Mouse (Mus musculus) spleen, postnatal 10 days (tissue): Measurements from ENCODE around the gene Anks1b.

Source experiments
- DNase-seq, 2 experiments: peaks; one replicate each; pipeline ENCODE4 v3.0.0; 2021 to 2022; ENCODE audit warnings: low spot score in 2 of 2

Gene Anks1b

DNA sequence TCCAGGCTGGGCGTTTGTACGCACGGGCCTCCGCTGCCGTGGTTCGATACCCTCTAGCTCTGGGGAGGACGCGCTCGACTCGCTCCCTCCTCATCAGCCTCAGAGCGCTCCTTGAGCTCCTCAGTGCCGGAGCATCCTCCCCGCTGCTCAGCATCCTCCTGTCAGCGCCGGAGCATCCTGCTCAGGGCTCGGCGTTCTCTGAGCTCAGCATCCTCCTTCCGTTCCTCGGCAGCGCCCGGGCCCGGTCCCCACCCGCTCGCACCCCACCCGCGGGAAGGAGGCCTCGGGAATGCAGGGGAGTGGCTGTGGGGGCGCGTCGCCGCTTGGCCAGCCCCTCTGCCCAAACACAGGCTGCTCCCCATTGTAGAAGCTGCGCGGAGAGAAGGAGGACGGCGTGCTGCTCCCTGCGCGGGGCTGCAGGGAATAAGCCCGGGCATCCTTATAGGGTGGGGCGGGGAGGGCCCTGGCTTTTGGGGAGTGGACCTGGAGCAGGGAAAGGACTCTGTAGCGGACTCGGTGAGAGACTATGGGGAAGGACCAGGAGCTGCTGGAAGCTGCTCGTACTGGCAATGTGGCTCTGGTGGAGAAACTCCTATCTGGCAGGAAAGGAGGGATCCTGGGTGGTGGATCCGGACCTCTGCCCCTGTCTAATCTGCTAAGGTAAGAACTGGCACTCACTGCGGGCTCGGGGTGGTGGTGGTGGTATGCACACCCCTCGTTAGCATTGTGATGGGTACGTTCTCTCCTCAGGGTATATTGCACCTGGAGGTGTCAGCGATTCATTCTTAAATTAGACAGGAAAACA is at the start of gene Anks1b:
TSS of gene Anks1b (plus strand) at position 364 of the 805 bp plus-strand sequence.
- DNase-seq = no peak

DNA sequence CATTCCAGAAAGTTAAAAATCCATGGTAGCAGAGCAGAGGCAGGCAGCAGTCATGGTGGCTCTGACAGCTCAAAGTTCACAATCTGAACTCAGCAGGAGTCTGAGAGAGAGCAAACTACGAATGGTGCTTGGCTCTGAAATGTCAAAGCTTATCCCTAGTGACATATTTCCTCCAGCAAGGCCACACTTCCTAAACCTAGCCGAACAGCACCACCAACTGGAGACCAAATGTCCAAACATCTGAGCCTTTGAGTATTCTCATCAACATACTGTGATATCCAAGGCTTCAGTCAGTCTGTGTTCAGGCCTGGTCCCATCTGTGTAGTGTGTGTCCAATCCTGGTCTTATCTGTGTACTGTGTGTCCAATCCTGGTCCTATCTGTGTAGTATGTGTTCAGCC is 49.4 kb upstream of the Anks1b start:
- DNase-seq = peak in 1 of 2 experiments; percentile 22

DNA sequence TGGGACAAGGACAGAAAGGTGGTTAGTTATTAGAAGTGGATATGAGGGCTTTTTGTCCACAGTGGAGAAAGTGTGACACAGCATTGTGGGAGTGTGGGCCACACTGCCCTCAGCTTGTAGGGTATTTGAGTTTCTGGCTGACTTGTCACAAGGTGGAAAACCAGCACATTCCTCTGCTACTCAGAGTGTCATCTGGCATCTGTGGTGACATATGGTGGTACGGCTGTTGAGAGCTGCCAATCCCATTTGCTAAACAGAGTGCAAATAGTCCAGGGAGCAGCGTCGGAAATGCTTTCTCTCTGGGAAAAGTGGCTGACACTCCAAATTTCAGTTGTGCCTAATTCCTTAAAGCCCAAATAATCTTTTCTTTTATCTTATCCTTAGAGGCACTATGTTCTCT is 46.4 kb upstream of the Anks1b start:
- no peak for DNase-seq

DNA sequence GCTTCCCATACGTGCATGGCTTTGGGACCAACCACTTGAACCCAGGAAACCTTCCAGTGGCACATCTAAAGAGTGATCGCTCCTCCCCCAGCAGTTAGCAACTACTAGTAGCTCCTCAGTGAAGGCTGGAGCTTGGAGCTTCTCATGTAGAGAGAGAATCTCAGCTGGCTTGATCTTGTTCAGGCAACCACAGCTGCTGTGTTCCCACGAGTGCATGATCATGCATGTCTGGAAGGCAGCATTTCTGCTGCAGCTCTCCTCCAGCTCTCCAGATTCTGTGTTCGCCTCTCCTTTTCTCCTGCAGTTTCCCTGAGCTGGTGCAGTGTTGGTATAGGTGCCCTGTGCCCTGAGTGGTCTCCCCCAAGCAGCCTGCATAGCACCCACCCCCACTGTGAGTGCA is 41.0 kb upstream of the Anks1b start:
- DNase-seq = no peak

DNA sequence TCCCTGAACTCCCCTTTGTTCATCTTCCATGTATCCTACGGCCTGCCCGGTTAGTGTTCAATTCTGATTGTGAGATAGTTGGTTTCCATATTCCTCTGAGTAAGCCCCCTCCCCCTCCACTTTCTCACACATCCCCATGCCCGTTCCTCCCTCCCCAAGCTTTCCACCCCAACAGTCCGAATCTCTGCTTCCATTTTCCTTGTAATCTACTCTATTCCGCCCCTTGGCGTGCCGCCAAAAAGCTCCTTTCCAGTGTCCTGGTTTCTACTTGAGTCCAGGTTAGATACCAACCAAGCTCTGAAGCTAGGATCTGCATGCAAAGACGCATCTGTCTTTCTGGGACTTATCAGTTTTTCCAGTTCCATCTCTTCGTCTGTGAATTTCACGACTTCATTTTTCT is 40.1 kb upstream of the Anks1b start:
- DNase-seq = no peak

DNA sequence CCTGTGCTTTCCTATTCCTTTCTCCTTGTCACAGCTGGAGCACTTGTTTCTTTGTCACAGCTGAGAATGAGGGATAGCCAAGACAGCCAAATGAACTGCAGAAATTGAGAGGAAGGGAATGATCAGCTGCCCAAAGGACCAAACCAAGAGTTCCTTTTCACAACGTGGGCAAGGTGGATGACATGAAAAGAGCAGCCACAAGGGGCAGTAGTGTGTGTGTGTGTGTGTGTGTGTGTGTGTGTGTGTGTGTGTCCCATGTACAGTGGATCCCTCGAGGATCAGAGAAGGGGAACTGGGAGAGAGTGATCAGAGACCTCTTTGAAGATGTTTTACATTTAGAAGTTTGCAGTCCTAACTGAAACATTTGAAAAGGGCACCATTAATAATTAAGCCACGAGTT is 35.8 kb upstream of the Anks1b start:
- no peak for DNase-seq

DNA sequence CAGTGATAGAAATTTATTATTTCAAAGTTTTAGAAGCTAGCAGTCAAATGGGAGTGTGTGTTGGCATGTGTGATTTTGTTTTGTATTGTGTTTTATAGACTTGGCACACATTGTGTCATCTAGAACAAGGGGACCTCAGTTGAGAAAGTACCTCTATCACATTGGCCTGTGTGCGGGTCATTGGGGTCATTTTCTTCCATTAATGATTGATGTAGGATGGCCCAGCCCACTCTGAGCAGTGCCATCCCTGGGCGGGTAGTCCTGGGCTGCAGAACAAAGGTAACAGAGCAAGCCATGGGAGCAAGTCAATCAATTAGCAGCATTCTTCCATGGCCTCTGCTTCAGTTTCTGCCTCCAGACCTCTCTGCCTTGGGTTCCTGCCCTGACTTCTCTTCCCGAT is 34.5 kb upstream of the Anks1b start:
- DNase-seq = no peak

DNA sequence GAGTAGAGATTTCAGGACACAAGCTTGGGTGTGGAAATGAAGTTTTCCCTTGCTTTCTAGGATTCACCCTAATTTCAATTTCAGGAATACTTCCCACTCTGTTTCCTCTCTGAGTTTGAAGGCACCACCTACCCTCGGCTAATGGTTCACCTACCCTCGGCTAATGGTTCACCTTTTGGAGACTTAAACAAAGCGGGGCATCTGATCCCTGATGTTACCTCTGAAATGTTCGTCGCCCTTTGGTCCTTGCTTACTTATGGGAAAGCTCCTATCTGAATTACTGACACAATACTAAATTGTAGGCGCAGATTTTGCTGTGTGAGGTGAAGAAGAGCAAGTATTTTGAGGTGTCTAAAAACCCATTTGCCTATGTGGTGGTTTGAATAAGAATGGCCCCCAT is 22.4 kb upstream of the Anks1b start:
- DNase-seq = no peak

DNA sequence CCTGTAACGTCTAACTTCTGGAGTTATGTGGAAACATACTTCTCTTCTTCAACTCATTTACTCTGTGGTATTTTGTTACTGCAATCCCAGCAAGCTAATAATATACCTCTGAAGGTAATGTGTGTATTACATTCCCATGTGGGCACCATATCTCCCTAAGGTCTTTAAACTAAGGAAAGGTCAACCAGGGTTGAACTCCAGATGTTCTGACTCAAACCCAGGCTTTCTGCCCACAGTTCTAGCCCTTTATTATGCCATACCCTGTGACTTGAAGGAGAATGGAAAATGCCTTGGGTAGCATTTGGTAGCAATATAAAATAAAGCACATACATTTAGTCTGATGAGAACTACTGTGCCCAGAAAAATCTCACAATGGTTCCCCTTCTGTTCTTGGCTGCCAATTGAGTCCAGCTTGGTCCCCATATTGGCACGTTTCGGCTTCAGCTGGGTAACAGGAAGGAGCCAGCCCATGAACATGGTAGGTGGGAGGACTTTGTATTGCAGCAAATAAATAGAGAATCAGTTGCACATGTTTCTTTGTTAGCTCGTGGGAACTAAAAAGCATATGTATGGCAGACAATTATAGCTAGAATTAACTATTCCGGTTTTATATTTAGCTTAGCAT is 17.9 kb upstream of the Anks1b start:
- DNase-seq = no peak

DNA sequence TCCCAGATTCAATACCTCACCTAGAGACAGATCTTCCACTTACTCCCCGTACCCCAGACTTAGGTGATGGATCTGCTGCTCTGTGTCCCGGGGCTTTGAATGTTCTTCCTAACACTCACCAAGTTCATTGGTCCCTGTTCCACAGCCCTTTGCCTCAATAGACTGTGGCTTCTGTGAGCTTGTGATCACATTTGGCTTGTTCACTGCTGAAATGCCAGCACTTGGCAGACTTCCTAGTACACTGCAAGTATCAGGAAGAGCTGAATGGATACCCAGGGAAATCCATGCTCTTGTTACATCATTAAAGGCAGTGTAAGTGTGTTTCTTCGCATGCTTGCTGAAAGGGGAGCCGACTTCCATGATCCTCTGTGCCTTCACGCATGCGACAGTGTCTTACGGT is 17.0 kb upstream of the Anks1b start:
- DNase-seq = no peak

DNA sequence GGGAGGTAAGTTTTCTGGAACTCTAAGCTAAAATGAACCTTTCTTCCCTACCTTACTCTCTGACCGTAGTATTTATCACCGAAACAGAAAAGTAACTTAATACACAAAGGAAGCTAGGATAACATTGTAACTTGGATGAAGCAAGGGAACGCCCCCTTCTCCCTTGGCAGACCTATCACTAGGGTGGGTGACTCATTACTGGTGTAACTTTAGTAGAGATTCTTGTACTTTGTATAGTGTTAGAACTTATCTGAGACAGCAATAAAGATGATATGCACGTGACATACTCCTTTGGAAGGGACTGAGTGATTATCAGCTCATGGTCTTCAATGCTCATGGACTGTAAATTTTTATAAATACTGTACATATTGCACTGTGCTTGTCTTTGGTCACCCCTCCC is 5.1 kb upstream of the Anks1b start:
- no peak for DNase-seq

DNA sequence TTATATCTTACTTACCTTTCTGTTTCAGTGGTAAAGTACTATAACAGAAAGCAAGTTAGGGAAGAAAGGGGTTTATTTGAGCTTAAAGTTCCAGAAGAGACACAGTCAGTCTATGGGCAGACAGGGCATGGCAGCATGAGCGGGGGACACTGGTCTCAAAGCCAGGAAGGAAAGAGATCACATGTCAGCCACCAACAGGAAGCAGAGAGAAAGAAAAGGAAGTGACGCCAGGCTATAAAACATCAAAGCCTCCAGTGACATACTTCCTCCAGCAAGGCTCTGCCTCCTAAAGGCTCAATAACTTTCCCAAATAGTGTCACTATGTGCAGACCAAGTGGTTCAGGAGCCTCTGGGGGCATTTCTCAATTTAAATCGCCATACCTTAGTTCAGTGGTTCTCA is 4.5 kb upstream of the Anks1b start:
- DNase-seq = no peak

DNA sequence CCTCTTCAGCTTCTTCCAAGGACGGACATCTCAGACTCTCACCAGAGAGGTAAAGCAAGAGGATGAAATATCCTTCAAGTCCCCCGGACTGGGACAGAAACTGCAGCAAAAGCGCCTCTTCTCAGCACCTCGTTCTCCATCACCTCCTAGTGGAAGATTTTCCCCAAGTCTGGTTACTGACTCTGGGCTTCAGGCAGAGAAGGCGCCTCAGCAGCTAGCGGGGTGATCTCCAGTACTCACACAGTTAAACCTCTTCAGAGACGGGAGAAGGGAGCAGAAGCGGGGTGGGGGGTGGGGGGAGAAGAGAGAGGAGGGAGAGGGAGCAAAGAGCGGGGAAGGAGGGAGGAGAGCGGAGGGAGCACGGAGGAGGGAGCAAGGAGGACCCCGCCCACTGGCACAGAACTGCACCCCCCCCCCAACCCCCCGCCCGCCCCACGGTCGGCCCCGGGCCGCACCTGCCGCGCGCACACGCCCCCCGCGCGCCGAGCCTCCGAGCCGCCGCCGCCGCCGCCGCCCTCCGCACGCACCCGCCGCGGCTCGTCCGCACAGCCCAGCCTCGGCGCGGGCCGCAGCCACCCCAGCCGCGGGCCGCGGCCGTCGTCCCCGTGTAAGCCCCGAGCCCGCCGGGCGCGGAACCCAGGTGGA is 686 bp upstream of the Anks1b start:
- no peak for DNase-seq

DNA sequence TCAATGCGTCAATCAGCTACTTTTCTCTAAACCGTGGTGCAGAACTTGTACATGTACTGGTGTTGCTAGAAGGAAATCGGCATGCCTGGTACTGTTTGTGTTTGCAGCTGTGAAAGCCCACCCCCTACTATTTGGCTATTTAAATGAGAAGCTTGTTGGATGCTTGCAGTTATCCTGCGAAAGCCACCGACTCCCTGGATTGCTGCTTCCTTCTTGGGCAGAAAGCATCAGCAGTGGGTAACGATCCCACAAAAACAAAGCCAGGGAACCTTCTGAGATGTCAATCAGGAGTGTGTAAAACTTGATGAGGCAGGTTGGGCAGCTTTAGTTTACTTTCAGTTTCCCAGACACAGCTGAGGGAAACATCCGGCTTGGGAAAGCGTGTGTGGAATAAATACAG is 727 bp downstream of the Anks1b start:
- DNase-seq = no peak

DNA sequence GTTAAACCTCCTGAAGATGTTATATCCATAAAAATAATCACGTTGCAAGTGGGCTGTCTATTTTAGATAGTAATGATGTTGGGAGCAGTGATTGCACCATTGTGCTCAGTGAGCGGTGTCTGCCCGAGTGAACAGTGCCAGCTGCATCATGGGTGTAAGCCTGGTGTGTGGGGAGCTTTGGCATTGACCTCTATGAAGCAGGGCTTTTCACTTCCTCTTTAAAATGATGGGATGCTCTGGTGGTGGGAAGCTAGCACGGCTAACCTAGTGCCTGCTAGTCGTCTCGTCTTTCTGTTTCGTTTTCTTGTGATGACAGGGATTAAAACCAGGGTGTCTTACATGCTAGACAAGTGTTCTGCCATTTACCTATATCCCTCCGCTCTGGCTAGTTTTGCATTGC is 10.3 kb downstream of the Anks1b start:
- no peak for DNase-seq

DNA sequence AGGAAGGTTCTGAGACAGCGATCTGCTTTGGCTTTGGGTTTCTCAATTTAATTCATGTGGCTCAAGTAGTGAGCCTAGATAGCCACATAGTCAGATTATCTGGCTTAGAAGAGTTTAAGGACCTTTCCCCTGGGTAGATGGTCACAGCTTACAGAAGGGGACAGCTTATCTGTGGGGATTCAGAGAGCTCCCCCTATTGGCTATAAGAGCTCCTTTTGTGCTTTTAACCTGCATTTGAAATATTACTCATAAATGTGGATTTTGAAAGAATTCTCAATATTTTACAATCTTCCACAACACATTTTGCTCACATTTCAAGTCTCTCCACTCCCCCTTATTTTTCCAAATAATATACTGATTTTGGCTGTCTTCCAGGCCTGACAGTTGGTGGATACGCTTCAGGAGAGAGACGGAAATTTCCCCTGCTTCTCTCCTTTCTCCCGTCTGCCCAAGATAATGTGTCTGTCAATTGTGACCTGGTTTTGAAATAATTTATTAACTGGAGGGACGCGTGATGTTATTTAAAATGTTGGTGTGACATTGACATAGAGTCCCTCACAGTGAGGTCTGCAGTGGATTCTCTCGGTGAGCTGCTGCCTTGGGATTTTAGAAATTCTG is 29.5 kb downstream of the Anks1b start:
- DNase-seq = no peak

DNA sequence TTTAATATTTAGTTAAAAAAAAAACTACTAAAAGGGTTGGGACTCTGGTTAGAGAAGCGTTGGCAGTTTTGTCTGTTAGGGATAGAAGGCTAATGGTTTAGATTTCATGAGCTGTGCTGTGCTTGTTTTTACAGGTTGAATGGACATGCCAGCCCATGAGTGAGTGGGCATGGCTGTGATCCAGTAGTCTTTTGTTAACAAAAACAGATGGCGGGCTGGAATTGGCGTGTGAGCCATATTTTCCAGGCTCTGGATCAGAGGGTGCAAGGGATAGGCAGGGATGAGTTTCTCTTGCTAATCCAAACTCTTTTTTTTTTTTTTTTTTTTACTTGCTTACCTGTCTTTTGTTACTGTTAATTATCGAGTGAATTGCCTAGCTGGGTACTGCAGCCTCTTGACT is 38.6 kb downstream of the Anks1b start:
- DNase-seq = no peak

DNA sequence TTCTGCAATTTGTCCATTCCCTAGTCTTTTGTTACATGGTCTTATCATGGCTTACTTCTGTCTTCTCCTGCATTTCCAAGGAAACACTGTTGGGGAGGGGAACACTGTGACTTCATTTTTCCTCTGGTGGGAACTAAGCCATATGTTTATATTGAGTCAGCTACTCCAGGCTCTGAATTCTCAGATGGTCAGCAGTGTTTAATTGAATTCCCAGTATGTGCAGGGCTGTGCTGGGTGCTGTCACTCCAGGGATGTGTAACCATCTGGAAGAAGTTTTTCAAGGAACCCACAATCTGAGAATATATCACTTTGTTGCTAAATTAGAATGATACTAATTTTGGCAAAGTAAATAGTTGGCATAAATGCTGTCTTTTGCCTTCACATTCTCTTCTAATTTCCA is 39.9 kb downstream of the Anks1b start:
- DNase-seq = no peak

DNA sequence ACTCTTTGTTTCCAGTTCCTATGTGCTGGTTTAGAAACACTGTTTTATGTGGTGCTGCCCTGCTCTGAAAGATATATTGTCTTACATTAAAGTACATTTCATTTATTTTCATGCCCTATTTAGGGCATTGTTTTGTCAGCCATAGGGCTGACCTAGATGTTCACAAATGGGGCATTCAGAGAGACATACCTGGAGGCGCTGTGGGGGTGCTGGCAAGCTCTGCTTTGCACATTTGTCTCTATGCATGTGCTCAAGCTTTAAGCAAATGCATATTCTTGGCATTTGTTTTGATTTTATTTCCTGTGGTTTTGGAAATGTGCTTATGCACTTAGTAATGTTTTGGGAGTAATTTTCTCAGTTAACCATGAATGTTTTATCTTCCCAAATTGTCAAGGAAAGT is 43.8 kb downstream of the Anks1b start:
- no peak for DNase-seq

DNA sequence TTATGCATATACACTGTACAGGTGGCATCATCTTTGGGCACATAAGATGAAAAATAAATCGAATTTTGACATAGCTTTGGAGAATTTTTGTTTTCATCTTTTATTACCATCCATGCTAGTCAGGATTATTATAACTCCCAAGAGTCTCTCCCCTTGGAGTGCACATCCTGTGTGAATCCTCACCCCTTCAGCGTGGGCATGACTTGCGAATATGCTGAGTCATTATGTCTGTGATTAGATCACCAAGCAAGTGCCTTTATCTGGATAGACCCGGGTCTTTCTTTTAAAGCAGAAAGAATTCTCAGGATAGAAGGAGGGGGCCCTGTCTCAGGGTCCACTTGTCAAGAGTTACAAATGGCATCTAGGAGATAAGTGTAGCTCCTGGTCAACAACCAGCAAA is 48.7 kb downstream of the Anks1b start:
- no peak for DNase-seq

DNA sequence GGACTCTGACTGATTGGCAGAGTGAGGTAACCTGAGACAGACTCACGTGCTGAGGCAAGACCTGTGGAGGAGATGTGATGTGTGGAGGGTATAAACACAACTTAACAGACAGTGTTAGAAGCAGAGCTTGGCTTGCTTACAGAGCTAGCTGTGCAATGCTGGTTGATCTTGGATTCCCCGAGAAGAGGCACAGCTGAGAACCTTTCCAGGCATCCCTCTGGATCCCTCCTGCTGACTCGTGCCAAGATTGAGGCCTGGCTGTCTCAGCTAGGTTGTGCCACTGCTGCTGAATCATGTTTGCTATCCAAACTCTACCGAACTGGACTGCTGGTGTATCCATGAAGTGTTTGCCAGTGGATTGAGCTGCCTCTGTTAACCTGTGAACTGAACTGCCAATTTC is 68.9 kb downstream of the Anks1b start:
- DNase-seq = no peak

DNA sequence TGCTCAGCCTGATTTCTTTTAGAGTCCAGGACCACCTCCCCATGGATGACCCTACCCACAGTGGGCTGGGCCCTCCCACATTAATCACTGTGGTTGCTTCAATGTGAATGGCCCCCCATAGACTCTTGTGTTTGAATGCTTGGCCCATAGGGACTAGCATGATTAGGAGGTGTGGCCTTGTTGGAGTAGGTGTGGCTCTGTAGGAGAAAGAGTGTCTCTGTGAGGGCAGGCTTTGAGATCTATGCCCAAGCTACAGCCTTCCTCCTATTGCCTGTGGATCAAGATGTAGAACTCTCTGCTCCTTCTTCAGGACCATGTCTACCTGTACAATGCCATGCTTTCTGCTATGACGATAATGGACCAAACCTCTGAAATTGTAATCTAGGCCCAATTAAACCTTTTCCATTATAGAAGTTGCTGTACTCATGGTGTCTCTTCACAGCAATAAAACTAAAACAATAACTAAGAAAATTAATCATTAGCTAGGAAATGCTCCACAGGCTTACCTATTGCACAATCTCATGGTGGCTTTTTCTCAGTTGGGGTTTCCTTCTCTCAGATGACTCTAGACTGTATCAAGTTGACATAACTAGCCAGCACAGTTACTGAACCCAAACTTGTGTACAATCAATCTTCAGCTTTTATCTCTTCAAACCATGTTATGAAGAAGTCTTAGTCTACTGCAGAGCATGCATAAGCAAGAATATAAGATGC is 73.5 kb downstream of the Anks1b start:
- DNase-seq = no peak
